Mouse (Mus musculus): Measurements from ENCODE around the gene Tuba4a.

DNA sequence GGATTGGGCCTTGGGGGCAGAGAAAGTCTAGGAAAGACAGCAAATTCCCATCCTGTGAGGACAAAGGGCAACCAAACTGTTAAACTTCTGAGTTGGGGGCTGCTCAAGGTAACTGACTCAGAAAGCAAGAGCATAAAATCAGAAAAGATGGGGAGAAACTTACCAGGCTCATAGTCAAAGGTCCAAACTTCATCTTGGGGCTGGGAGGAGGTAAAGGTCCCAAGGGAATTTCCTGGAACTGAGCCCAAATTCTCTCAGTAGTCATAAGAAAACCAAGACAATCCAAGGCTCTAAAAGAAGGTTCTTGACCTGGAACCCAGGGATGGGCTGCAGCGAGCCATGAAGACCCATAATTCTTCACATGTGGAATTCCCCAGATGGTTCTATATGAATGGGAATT is 18.4 kb downstream of the Tuba4a start:
- no peak for TF ChIP-seq POLR2A (IDR thresholded peaks at IDR 0.05; ENCODE audit: borderline replicate concordance, insufficient read depth, low read length)
- no peak for TF ChIP-seq CTCF (IDR thresholded peaks at IDR 0.05; ENCODE audit: borderline replicate concordance, insufficient read depth, low read depth, low read length)
